Mouse (Mus musculus) erythroblast, adult 5-6 weeks (primary cell): ENCODE measurements around the gene Kif1b. TPM values are rescaled to one million over a fixed set of nuclear protein-coding genes. Genes with fewer than 3 reads are reported as not detected.

Experiments used
- ATAC-seq: replicated peaks from 2 replicates; pipeline ENCODE4 v1.8.0; 2016; ENCODE audit warnings: moderate number of reproducible peaks, mild to moderate bottlenecking, moderate TSS enrichment, inconsistent platforms; ENCODE audit not compliant: poor library complexity, low FRiP score, severe bottlenecking
- total RNA-seq, 2 experiments: library from RNA; stranded (forward) in 1 of 2; stranded (reverse) in 1 of 2; fragments of 150-400 nt in 1 of 2; fragments of 200-764, 138-1000 nt in 1 of 2; gene quantifications; 2 replicates each; pipeline versions ENCODE4 v1.2.3 to v1.2.4; 2015 to 2017; ENCODE audit warnings: low replicate concordance in 2 of 2

The Kif1b gene
- total RNA-seq, 2 experiments from 2014 or later, result 7.2 to 10.0 TPM

DNA sequence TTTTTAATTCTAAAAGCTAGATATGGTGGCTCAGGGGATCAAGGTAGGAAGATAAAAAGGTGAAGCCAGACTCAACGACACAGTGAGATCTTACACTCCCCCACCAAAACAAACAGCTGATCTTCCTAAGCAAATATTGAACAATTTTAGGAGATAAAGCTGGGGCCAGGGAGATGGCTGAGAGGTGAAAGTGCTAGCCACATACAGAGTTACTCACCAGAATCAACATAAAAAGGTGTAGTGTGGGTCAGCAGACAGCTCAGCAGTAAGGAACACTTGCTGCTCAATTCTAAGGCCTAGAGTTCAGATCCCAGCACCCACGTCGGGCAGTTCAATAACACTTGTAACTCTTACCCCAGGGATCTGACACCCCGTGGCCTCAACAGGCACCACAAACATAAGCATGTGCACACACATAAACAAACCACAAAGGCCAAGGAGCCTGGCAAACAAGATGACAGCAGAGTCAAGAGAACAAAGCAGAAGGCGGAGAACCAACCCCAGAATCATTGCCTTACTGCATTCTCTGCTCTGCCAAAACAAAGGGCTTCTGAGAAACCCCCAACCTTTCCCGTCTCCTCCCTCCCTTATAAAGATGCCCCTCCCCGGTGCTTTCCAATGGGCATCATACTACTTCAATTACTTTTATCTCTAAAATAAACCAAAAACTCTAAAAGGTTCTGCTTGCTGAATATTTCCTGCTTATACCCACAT lies 25.3 kb downstream of the Kif1b start:
- ATAC-seq, result no peak

DNA sequence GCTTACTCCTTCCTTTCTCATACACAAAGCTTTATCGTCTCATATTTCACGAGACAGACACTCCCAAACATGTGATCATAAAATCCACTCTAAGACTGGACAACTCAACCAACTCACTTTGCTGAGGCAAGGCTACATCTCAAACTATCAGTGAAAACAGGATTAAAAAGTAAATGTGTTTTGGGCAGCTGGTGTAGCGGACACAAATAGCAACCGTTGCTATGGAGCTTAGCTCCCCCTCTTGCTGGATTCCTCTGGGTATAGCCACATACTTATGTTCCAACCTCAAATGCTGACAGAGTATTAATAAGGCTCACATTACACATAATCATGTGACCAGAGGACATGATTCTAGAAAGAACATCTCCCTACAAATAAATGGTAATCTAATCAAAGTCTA lies 29.9 kb downstream of the Kif1b start:
- ATAC-seq, result no peak

DNA sequence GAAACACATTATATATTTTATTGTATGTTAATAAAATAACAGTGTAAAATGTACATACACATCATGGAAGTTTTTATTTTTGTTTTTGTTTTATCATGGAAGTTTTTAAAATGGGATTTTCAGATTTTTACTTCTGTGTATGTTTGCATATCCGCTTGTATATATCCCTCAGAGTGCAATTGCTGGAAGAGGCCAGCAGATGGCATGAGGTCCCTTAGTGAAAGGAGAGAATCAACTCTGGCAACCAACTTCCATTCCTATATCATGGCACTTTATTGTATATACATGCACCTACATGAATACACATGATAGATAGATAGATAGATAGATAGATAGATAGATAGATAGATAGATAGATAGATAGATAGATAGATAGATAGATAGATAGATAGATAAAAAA lies 34.4 kb downstream of the Kif1b start:
- no peak for ATAC-seq

DNA sequence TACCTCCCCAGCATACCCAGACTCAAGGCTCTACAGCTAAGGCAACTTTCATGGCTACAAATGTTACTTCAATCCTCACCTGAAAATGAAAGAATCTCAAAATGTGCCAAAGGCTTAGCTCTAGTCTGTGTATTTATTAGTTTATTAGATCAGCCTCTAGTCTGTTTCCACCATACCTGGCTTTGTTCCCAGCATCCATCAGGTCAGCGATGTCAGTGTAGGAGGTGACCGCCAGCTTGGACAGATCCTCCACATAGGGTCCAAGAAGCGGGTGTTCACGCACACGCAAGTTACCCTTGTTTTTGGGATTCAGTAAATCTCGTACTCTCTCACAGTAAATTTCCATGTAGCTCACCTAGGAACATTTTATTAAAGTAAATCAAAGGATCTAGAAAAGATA lies 37.0 kb downstream of the Kif1b start:
- ATAC-seq, result no peak

DNA sequence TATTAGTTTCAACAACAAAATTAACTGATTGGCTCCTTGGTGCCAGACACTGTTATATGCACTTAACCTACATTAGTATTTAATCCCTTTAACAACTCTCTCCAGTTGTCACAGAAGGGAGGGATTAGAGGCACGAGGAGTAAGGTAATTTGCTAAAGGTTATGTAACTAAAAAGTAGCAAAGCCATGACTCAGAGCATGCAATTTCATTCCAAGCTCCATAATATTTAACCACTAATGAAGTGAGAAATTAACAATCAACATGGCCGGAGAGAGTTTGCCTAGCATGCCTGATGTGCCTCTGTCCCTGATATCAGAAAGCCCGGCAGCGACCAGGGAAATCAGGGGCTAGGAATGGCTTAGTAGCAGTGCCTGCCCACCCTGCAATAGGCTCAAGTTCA lies 38.5 kb downstream of the Kif1b start:
- no peak for ATAC-seq

DNA sequence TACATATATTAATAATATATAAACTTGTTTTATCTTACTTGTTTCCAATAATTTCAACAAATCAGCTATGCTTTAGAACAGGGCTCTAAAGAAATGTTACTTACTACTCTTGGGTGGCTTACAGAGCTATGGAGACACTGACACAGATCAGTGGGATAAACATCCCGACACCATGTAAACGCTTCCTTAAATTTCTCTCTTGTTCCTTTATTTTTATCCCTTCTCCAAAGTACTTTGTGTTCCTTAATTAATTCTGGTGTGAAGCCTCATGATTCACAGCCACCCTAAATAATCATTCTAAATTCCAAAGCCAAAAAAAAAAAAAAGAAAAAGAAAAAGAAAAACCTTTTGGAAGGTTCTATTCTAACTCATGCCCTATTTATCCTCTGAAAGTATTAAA lies 42.6 kb downstream of the Kif1b start:
- no peak for ATAC-seq

DNA sequence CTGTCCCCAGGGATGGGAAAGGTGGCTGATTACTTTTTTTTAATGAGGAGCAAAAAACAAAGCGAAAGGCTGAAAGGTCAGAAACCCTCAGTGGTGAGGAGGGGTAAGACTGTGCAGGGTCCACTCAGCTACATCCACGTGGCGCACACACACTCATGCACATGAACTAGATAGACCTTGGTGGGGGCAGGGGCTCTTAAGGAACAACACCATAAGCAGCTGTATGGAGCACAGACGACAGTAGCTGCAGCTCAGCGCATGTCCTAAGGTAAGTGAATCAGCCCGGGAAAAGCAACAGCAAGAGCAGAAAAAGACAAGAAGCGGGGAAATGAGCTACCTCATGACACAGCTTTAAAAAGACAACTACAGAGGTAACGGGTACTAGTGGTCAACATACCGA lies 44.3 kb downstream of the Kif1b start:
- no peak for ATAC-seq

DNA sequence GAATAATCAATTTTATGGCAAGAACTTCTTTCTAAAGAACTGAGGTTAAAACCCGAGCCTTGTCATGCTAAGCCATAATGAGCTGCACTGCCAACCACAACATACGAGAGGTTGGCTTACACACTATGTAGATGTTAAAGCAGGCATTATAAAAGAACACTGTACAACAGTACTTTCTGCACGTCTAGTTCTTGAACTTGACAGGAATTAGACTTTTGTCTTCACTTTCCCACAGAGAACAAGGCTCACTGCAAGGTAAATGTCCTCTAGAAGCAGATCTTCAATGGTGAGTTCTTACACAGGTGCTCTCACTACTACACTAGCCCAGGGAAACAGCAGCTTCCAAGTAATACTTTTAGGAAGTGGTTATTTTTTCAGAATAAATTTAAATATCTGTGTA lies 46.0 kb downstream of the Kif1b start:
- no peak for ATAC-seq

DNA sequence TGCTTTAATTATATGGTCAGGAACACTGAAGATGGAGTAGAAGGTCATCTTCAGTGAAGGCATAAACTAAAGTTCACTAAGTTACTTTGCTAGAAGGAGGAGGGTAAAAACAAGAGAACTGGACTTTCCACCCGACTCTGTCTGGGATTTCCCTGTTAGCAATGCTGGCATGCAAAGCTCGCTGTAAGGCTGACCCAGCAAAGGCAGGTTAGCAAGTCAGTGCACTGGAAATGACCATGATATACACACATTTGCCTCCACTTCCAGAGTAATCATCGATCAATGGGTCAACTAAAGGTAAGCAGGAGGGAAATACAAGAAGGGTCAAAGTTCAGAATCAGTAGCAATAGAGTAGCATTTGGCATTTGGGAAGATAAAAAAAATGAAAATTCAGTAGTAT lies 46.6 kb downstream of the Kif1b start:
- ATAC-seq, result no peak

DNA sequence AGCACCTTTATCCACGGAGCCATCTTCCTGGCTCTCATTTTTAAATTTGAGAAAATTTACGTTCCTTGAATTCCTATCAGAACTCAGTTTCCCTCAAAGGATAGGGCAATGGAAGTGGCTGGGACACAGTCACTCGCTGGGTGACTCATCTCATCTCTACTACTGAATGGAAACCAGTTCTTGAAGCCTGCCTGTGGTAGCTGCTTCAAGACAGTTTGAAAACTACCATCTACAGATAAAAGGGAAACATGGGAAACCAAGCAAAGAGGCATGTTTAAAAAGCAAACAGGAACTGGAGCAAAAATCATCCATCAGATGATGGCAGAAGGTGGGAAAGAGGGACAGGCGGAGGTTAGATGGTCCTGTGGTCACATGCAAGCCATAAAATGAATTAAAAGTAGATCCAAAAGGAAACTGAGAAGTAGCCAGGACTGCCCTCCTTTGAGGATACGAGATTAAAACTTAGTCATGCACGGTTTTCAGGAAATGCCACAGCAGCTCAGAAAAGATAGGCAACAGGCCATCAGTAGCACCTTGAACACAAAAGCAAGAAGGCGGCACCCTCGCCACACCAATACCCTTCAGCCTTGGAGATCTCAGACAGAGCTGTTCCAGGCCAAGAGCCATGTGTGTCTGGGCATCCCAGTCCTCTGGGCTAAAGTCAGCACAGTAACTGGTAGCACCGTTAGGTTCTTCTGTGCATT lies 48.0 kb downstream of the Kif1b start:
- no peak for ATAC-seq

DNA sequence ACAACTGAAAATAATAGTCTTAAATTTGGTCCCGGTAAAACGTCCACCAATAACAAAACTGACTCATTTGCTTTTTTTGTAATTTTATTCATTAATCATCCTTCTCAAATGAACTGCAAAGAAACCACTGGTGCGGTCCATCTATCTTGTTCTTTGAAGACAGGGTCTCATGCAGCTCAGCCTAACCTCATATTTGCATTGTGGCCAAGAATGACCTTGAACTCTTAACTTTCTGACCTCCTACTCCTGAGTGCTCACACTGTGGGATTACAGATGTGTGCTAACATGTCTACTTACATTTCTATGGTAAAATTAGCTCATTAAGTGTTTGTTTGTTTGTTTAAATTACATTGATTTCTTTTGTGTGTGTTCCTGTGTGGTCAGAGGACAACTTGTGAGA lies 48.6 kb downstream of the Kif1b start:
- ATAC-seq, result no peak

DNA sequence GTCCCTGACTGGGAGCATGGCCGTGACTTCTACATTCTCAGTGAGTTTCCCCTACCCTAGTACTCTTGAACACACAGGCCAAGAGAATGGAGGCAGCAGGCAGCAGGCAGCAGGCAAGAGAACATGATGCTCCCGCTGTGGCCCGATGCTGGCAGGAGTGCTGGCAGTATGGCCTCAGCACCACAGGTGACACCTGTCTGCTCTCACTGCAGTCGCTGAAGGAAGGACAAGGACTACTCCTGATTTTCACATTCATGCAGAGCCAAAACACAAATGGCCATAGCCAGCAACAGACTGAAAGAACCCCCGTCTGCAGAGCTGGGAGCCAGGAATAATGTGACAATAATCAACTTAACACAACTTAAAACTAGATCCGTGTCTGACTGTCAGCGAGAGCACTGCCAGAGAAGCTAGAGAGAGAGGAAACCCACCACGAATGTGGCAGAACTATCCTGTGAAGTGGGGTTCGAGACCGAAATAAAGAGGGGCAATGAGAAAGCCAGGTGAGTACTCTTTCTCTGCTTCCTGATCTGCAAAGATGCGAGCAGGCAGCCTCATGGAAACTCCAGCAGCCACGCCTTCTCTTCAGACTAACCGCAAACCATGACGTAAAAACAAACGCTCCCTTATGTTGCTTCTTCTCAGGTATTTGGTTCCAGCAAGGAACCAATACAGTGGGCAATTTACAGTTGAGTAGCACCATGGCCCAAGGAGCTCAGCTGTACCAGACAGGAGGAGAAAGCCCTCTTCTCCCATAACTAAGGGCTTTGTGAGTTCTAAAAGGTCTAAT lies 50.8 kb downstream of the Kif1b start:
- no peak for ATAC-seq

DNA sequence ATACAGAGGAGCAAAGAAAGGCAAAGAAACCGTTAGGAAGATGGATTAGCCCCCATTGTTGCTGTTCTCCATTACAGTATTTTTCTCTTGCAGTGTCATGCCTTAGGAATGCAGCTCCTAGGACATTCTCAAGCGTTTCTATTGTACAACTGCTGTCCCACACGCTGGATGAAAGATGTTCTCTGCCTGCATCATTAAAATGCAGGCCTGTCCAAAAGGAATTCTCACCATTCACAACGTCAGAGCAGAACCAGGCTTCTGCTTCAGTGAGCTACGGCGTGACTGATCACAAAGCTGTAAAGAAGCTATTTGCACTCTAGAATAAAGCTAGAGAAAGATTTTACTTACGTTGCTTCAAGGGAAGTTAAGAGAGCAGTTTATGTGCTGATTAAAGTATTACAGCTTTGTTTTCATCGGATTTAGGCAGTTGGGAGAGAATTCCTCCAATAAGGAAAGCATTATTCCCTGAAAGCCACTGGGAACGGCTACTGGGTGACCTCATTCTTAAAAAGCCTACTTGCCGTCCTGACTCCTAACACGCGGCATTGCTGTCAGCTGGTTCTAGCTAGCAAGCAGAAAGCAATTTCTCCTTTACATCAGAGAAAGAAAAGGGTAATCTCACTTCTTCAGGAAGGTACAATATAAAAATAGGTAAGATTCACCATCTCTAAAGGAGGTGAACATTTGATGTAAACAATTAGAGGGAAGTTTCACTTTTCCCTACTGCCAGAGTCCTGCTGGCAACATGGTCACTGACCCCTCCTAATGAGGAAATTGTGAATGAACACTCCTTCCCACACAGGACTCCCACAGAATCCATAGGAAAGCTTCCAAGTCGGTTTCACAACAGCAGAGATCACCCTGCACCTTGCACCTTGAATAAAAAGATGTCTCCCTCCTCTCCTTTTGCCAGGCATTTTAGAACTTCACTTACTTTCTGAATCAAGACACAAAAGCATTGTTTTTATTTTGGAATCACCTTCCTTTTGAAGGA lies 51.9 kb downstream of the Kif1b start:
- no peak for ATAC-seq

DNA sequence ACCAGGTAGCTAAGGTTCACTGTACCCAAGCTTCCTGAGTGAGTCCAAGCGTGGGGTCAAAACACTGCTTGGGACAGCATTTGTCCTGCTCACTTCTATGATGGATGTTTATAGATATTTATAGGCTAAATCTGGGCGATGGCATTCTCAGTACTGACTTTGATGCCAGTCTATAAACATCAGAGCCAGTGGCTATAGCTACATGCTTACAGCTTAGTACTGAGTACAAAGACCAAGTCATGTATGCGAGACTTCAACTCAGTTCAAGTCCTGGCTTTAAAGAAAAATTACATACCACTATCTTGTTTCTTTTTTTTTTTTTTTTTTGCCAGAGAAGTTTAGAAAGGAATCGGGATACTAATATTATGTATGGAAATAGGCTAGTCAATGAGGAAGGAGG lies 52.7 kb downstream of the Kif1b start:
- no peak for ATAC-seq

DNA sequence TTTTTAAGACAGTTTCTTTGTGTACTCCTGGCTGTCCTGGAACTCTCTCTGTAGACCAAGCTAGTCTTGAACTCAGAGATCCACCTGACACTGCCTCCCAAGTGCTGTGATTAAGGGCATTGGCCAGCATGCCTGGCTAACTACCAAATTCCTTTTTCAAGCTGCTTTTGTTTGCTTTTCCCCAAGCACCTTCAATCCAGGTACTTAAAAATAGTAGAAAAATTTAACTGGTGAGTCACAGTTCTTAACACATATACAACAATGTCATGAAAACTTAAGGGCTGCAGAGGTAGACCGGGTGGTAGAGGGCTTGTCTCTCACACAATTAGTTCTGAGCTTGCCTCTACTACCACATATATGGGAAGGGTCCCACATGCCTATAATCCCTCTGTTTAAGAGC lies 58.2 kb downstream of the Kif1b start:
- ATAC-seq, result no peak

DNA sequence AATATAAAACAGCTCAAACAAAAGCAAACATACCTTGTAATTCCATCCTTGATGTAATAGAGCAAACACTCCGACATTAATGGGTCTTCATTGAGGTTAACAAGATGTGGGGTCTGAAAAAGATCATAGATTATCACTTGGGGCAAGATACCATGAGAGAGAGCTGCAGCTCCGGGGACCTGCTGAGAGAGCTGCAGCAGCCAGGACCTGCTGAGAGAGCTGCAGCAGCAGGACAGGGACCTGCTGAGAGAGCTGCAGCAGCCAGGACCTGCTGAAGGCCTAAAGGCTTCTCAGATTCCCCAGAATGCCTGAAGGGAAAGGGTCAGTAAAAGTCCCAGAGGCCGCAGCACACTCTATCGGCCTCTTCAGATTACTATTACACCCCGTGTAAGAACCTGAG lies 59.7 kb downstream of the Kif1b start:
- ATAC-seq, result no peak

DNA sequence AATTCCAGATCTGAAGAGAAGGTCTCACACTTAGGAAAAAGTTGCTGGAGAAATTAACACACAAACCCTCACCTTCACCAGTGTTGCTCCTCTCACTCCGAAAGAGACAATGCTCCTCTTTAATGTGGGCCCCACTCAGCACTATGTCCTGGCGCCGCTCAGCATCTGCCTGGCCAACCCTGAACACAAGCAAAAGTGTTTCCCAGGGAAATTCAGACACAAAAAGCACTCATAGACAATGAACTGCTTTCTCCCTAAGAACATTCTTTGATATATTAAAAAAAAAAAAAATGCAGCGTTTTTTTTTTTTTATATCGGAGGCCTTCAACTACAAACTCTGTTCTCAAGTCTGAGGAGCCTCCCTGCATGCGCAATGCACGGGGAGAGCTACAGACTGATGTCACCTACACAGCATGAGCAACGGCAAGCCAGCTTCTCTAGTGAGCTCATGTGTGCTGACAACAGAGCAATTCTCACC lies 60.3 kb downstream of the Kif1b start:
- no peak for ATAC-seq

DNA sequence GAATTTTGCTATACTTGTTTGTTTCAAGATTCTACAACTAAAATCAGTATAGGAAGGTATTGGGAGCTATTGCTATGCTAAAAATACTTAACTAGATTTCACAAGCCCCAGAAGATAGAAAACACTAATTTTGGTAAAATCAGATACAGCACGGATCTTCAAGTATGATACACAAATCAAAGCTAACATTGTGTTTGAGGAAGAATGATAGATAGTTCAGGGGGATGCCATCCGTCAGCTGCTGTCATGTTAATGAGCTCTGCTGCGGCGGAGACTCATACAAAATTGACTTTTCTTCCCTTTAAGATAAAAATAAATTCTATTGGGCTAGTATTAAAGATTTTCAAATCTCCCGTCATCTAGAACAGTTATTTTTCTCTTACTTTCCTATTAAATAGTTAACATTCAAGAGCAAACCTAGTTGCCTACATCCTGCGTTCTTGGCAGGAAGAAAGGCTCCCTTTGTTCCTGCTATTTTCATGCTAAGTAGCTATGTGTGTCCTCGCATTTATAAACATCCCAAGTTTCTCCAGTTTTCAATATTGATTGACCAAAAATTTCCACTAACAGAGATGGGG lies 60.8 kb downstream of the Kif1b start:
- no peak for ATAC-seq

DNA sequence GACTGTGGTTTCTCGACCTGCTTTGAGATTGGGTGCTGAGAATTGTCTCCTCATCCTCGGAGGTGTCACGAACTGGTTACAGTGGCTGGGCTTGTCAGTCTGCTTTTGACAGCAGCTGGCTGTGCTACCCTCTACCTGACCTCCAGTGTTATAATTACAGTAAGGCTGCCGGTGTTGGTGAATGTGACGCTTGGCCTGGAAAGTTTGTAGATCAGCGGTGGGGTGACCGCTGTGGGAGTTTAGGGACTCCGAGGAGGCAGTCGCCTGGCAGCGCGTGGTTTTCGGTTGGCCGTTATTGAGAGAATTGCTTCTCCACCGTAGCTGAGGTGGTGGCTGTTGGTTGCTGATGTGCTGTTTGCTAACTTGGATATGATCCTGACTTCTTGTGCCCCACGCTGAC lies 70.5 kb downstream of the Kif1b start:
- no peak for ATAC-seq
